ENCODE assay signal across 11 mouse cellular contexts in genomic region chr8:94365410-94365981, GRCm38 (mm10). TPM values are rescaled to one million over a fixed set of nuclear protein-coding genes. Genes with fewer than 3 reads are reported as not detected.
DNase-seq lines count a peak whose midpoint lies in the region; ATAC-seq and TF ChIP-seq lines count a peak whose summit lies in the region.
"Had no signal": no experiment of that assay in that cellular context is flagged by ENCODE, and none has a peak within 500 bp of the region (broad histone marks: within the 10 kb centered on the region; RNA-seq: fewer than 3 reads in every experiment).

No protein-coding gene starts in this region.

- peaks cover 34% of the 10 kb centered on the region for H3K4me1 ChIP-seq in liver, embryonic 12.5 days
- peaks cover 53% of the 10 kb centered on the region for H3K4me1 ChIP-seq in small intestine, adult 2 months (ENCODE audit: control insufficient read depth, insufficient read depth, insufficient read length, low read length)
- 0 out of 2 replicates have a peak, but pooled peaks cover 3% of the 10 kb centered on the region for H3K4me1 ChIP-seq in forebrain, embryonic 10.5 days

- TF ChIP-seq CTCF in small intestine, adult 2 months (IDR thresholded peaks at IDR 0.05; ENCODE audit: extremely low read depth, insufficient read length, insufficient replicate concordance, low read depth, low read length): no peak

- no peak overlapping the region for H3K9ac ChIP-seq in liver, embryonic 12.5 days
- H3K9ac ChIP-seq: limb, embryonic 15.5 days; stomach, embryonic 15.5 days had no signal

- no peak for TF ChIP-seq POLR2A in small intestine, adult 2 months (IDR thresholded peaks at IDR 0.05; ENCODE audit: low read depth, low read length)

- H3K9me3 ChIP-seq in liver, embryonic 12.5 days (replicated peaks): no peaks in the 10 kb centered on the region
- no peaks in the 10 kb centered on the region for H3K9me3 ChIP-seq in forebrain, embryonic 10.5 days
- H3K9me3 ChIP-seq: limb, embryonic 15.5 days; stomach, embryonic 15.5 days had no signal

- 34% methylated on average over 9 of the region's 9 CpGs for WGBS in liver, embryonic 12.5 days (ENCODE audit: insufficient replicate concordance)
- WGBS in small intestine, adult 2 months: 64% methylated on average over 9 of the region's 9 CpGs
- 83% methylated on average over 9 of the region's 9 CpGs for WGBS in forebrain, embryonic 10.5 days

- H3K27me3 ChIP-seq in liver, embryonic 12.5 days (replicated peaks): no peaks in the 10 kb centered on the region
- H3K27me3 ChIP-seq in small intestine, adult 2 months (ENCODE audit: control insufficient read depth, insufficient read depth, low read length): no peaks in the 10 kb centered on the region
- H3K27me3 ChIP-seq in forebrain, embryonic 10.5 days (ENCODE audit: poor library complexity, severe bottlenecking): no peaks in the 10 kb centered on the region
- H3K27me3 ChIP-seq: limb, embryonic 15.5 days; stomach, embryonic 15.5 days had no signal

- H3K4me2 ChIP-seq in liver, embryonic 12.5 days: no peak overlapping the region
- H3K4me2 ChIP-seq: limb, embryonic 15.5 days; stomach, embryonic 15.5 days had no signal

- peak; percentile 73 for ATAC-seq in liver, embryonic 12.5 days

- no peaks in the 10 kb centered on the region for H3K36me3 ChIP-seq in liver, embryonic 12.5 days
- H3K36me3 ChIP-seq in small intestine, adult 2 months (ENCODE audit: control insufficient read depth, insufficient read depth, low read length): no peaks in the 10 kb centered on the region
- H3K36me3 ChIP-seq in forebrain, embryonic 10.5 days (replicated peaks): no peaks in the 10 kb centered on the region
- H3K36me3 ChIP-seq: limb, embryonic 15.5 days; stomach, embryonic 15.5 days had no signal

- H3K27ac ChIP-seq in liver, embryonic 12.5 days: peak overlapping the region; percentile 56; the same call in 1 of the 2 replicates
- peak overlapping the region; percentile 96 for H3K27ac ChIP-seq in small intestine, adult 2 months (ENCODE audit: insufficient read depth, low read depth, low read length)
- no peak overlapping the region for H3K27ac ChIP-seq in forebrain, embryonic 10.5 days
- H3K27ac ChIP-seq: limb, embryonic 15.5 days; stomach, embryonic 15.5 days had no signal

- peak; percentile 69 to 79 for DNase-seq in CD8-positive naive resting alpha-beta T cell, adult 2 months (ENCODE audit: low read depth in 2 of 2, low spot score in 2 of 2)
- peak; percentile 63 for DNase-seq in adrenal gland, adult 8-10 months
- DNase-seq in forebrain, embryonic 10.5 days (ENCODE audit: extremely low spot score, low spot score): no peak
- DNase-seq in embryo, embryonic 10 days (ENCODE audit: low spot score): no peak
- DNase-seq in ovary, postnatal 36 days (ENCODE audit: low spot score): no peak
- DNase-seq: cerebellum, adult 9-11 months had no signal

- H3K4me3 ChIP-seq in liver, embryonic 12.5 days: no peak overlapping the region
- no peak overlapping the region for H3K4me3 ChIP-seq in small intestine, adult 2 months (ENCODE audit: low read depth, low read length)
- H3K4me3 ChIP-seq in forebrain, embryonic 10.5 days: no peak overlapping the region
- H3K4me3 ChIP-seq: limb, embryonic 15.5 days; stomach, embryonic 15.5 days had no signal

RNA-seq across cellular contexts. Expression of gene Herpud1, which starts 20.7 kb away (rescaled TPM):
- total RNA-seq in adrenal gland, adult 8-10 months (2022): 100 to 1,000 TPM; 112 to 129 (median 123) TPM
- 76.5 and 84.4 TPM in 2 replicates for polyA plus RNA-seq in liver, embryonic 12.5 days (2016; fragmentation: Nextera tagmentation; extraction: Ambion mirVana)
- polyA plus RNA-seq in small intestine, adult 2 months (2012; rRNA removed): 302 and 331 TPM in 2 replicates
- 44.9 and 53.0 TPM in 2 replicates for polyA plus RNA-seq in forebrain, embryonic 10.5 days (2016; fragmentation: Nextera tagmentation; extraction: Ambion mirVana)

RNA-seq across cellular contexts. Expression of gene Slc12a3, which starts 36.5 kb away (rescaled TPM):
- total RNA-seq in adrenal gland, adult 8-10 months (2022): under 1 TPM in 1 of 4 experiments, not detected in 3; 0.16 TPM
- not detected in 2 replicates for polyA plus RNA-seq in liver, embryonic 12.5 days (2016; fragmentation: Nextera tagmentation; extraction: Ambion mirVana)
- polyA plus RNA-seq in small intestine, adult 2 months (2012; rRNA removed): 0.06 and 0.22 TPM in 2 replicates
- polyA plus RNA-seq in forebrain, embryonic 10.5 days (2016; fragmentation: Nextera tagmentation; extraction: Ambion mirVana): not detected in 2 replicates
- polyA plus RNA-seq: heart, embryonic 14.5 days; limb, embryonic 15.5 days had no signal

Comparison
In these comparisons a context has a peak if more than half of its experiments do, and no peak if none do; other contexts are left out.
1. DNase-seq: peak in CD8-positive naive resting alpha-beta T cell, adult 2 months (2 of 2) and adrenal gland, adult 8-10 months (single experiment); none in forebrain, embryonic 10.5 days (single experiment), embryo, embryonic 10 days (single experiment) and ovary, postnatal 36 days (single experiment).